ENCODE assay signal across 29 mouse cellular contexts in genomic region chr8:104627065-104627740, GRCm38 (mm10). TPM values are rescaled to one million over a fixed set of nuclear protein-coding genes. Genes with fewer than 3 reads are reported as not detected.
A peak's percentile ranks its signal among the peaks of the same experiment; 100 is the strongest.
DNase-seq lines count a peak whose midpoint lies in the region; ATAC-seq lines count a peak whose summit lies in the region.
"Had no signal": no experiment of that assay in that cellular context is flagged by ENCODE, and none has a peak within 500 bp of the region (broad histone marks: within the 10 kb centered on the region; RNA-seq: fewer than 3 reads in every experiment).

No protein-coding gene starts in this region.

- no peaks in the 10 kb centered on the region for H3K27me3 ChIP-seq in heart, embryonic 12.5 days (replicated peaks)
- no peaks in the 10 kb centered on the region for H3K27me3 ChIP-seq in heart, embryonic 16.5 days (ENCODE audit: control insufficient read depth, insufficient read depth, low read length)

- ATAC-seq in heart, embryonic 12.5 days (ENCODE audit: insufficient number of reproducible peaks, low FRiP score): no peak
- no peak for ATAC-seq in heart, embryonic 16.5 days (replicated peaks; ENCODE audit: extremely low read depth, insufficient read depth, low FRiP score)
- ATAC-seq in monocyte, adult 5-6 weeks (replicated peaks; ENCODE audit: insufficient number of reproducible peaks, low FRiP score, low TSS enrichment, poor library complexity, severe bottlenecking): no peak
- ATAC-seq in megakaryocyte, adult 5-6 weeks (ENCODE audit: poor library complexity, severe bottlenecking): no peak
- ATAC-seq: forebrain, postnatal 0 days had no signal

- no peaks in the 10 kb centered on the region for H3K9me3 ChIP-seq in heart, embryonic 12.5 days (replicated peaks)
- H3K9me3 ChIP-seq in heart, embryonic 16.5 days (replicated peaks; ENCODE audit: control insufficient read depth, low read length): no peaks in the 10 kb centered on the region
- H3K9me3 ChIP-seq: forebrain, embryonic 10.5 days; hindbrain, embryonic 15.5 days; limb, embryonic 10.5 days; liver, embryonic 15.5 days; lung, embryonic 15.5 days; neural tube, embryonic 13.5 days had no signal

- no peak overlapping the region for H3K4me2 ChIP-seq in heart, embryonic 12.5 days
- no peak overlapping the region for H3K4me2 ChIP-seq in heart, embryonic 16.5 days (ENCODE audit: low read depth, low read length)
- H3K4me2 ChIP-seq: hindbrain, embryonic 15.5 days; liver, embryonic 15.5 days; lung, embryonic 15.5 days; neural tube, embryonic 13.5 days had no signal

- 64% methylated on average over 4 of the region's 4 CpGs for WGBS in heart, embryonic 12.5 days
- 52% methylated on average over 4 of the region's 4 CpGs for WGBS in heart, embryonic 16.5 days

- no peak overlapping the region for H3K4me3 ChIP-seq in heart, embryonic 12.5 days
- no peak overlapping the region for H3K4me3 ChIP-seq in heart, embryonic 16.5 days (ENCODE audit: low read length)
- H3K4me3 ChIP-seq: forebrain, embryonic 10.5 days; hindbrain, embryonic 15.5 days; layer of hippocampus, adult 2 months; limb, embryonic 10.5 days; liver, embryonic 15.5 days; lung, embryonic 15.5 days; neural tube, embryonic 13.5 days had no signal

- H3K36me3 ChIP-seq in heart, embryonic 12.5 days: peaks cover 19% of the 10 kb centered on the region
- H3K36me3 ChIP-seq in heart, embryonic 16.5 days (ENCODE audit: control insufficient read depth, insufficient read depth): peaks cover 16% of the 10 kb centered on the region
- H3K36me3 ChIP-seq: forebrain, embryonic 10.5 days; hindbrain, embryonic 15.5 days; limb, embryonic 10.5 days; liver, embryonic 15.5 days; lung, embryonic 15.5 days; neural tube, embryonic 13.5 days had no signal

- no peak for DNase-seq in heart, postnatal 14 days
- peak; percentile 4 for DNase-seq in urinary bladder, adult 2 months (ENCODE audit: low spot score)
- DNase-seq in urinary bladder, adult 18-20 months (ENCODE audit: low spot score in 2 of 2): no peak
- DNase-seq: cerebellum, adult 11 months; cerebellum, postnatal 14 days; forebrain, postnatal 0 days; gastrocnemius, postnatal 14 days; kidney, postnatal 10 days; liver; lung, postnatal 36 days; midbrain, embryonic 14.5 days; thymus, postnatal 14 days had no signal

- H3K4me1 ChIP-seq in heart, embryonic 12.5 days (replicated peaks): peaks cover 48% of the 10 kb centered on the region
- peaks cover 36% of the 10 kb centered on the region for H3K4me1 ChIP-seq in heart, embryonic 16.5 days (ENCODE audit: control insufficient read depth, insufficient read depth, low read length)

- H3K27ac ChIP-seq in heart, embryonic 12.5 days (ENCODE audit: poor library complexity, severe bottlenecking): peak overlapping the region; percentile 95
- H3K27ac ChIP-seq in heart, embryonic 16.5 days (ENCODE audit: low read length): peak overlapping the region; percentile 96
- H3K27ac ChIP-seq: forebrain, embryonic 10.5 days; hindbrain, embryonic 15.5 days; layer of hippocampus, adult 2 months; limb, embryonic 10.5 days; liver, embryonic 15.5 days; lung, embryonic 15.5 days; neural tube, embryonic 13.5 days; stomach, postnatal 0 days had no signal

- H3K9ac ChIP-seq in heart, embryonic 12.5 days: no peak overlapping the region
- peak overlapping the region; percentile 53 for H3K9ac ChIP-seq in heart, embryonic 16.5 days (ENCODE audit: low read length)
- H3K9ac ChIP-seq: forebrain, postnatal 0 days; hindbrain, embryonic 15.5 days; liver, embryonic 15.5 days; lung, embryonic 15.5 days; neural tube, embryonic 13.5 days had no signal

- intact Hi-C loops in heart, postnatal 14 days (cut with DNase I): no loop called here

RNA-seq across cellular contexts. Expression of gene Cdh16, which starts 3.0 kb away (rescaled TPM):
- 16.1 and 18.6 TPM in 2 replicates for polyA plus RNA-seq in heart, embryonic 12.5 days (2016; fragmentation: Nextera tagmentation; extraction: Ambion mirVana)
- total RNA-seq in heart, postnatal 14 days (2021): 1 to 10 TPM; 3.3 to 3.5 TPM
- not detected in 2 replicates for polyA plus RNA-seq in urinary bladder, adult 2 months (2012; rRNA removed)
- polyA plus RNA-seq in heart, embryonic 16.5 days (2015; fragmentation: Nextera tagmentation; extraction: Ambion mirVana): 20.1 and 25.9 TPM in 2 replicates
- total RNA-seq in monocyte, adult 5-6 weeks (2017): not detected in 3 replicates
- total RNA-seq in megakaryocyte, adult 5-6 weeks (2015): not detected in 2 replicates
- total RNA-seq in megakaryocyte, adult 5-6 weeks (2017): not detected in 2 replicates
- total RNA-seq: forebrain, postnatal 0 days; gastrocnemius, postnatal 14 days; hematopoietic stem cell, adult 5-6 weeks; layer of hippocampus, adult 2 months; layer of hippocampus, postnatal 25 days; megakaryocyte-erythroid progenitor cell, adult 5-6 weeks had no signal
- polyA plus RNA-seq: C2C12; embryonic facial prominence, embryonic 11.5 days; forebrain, embryonic 10.5 days; forebrain, postnatal 0 days; hindbrain, embryonic 15.5 days; limb, embryonic 10.5 days; midbrain, embryonic 14.5 days had no signal

RNA-seq across cellular contexts. Expression of gene Rrad, which starts 3.9 kb away (rescaled TPM):
- 299 and 301 TPM in 2 replicates for polyA plus RNA-seq in heart, embryonic 12.5 days (2016; fragmentation: Nextera tagmentation; extraction: Ambion mirVana)
- 100 to 1,000 TPM; 198 to 203 TPM for total RNA-seq in heart, postnatal 14 days (2021)
- 10.3 and 13.4 TPM in 2 replicates for polyA plus RNA-seq in urinary bladder, adult 2 months (2012; rRNA removed)
- 289 and 293 TPM in 2 replicates for polyA plus RNA-seq in heart, embryonic 16.5 days (2015; fragmentation: Nextera tagmentation; extraction: Ambion mirVana)
- 12.6 to 19.0 TPM (median 14.8 TPM) in 3 replicates for total RNA-seq in monocyte, adult 5-6 weeks (2017)
- 0.52 and 2.0 TPM in 2 replicates for total RNA-seq in megakaryocyte, adult 5-6 weeks (2015)
- 0.73 and 1.5 TPM in 2 replicates for total RNA-seq in megakaryocyte, adult 5-6 weeks (2017)

RNA-seq across cellular contexts. Expression of gene Ciao2b, which starts 14.6 kb away (rescaled TPM):
- 187 and 195 TPM in 2 replicates for polyA plus RNA-seq in heart, embryonic 12.5 days (2016; fragmentation: Nextera tagmentation; extraction: Ambion mirVana)
- 10 to 100 TPM; 52.9 to 63.6 TPM for total RNA-seq in heart, postnatal 14 days (2021)
- polyA plus RNA-seq in urinary bladder, adult 2 months (2012; rRNA removed): 53.2 and 69.5 TPM in 2 replicates
- polyA plus RNA-seq in heart, embryonic 16.5 days (2015; fragmentation: Nextera tagmentation; extraction: Ambion mirVana): 171 and 196 TPM in 2 replicates
- total RNA-seq in monocyte, adult 5-6 weeks (2017): 20.6 to 41.4 TPM (median 36.8 TPM) in 3 replicates
- total RNA-seq in megakaryocyte, adult 5-6 weeks (2015): 18.9 and 25.7 TPM in 2 replicates
- total RNA-seq in megakaryocyte, adult 5-6 weeks (2017): 15.1 and 28.2 TPM in 2 replicates

RNA-seq across cellular contexts. Expression of gene Pdp2, which starts 36.0 kb away (rescaled TPM):
- 8.6 and 9.0 TPM in 2 replicates for polyA plus RNA-seq in heart, embryonic 12.5 days (2016; fragmentation: Nextera tagmentation; extraction: Ambion mirVana)
- total RNA-seq in heart, postnatal 14 days (2021): 10 to 100 TPM; 17.0 to 18.2 TPM
- polyA plus RNA-seq in urinary bladder, adult 2 months (2012; rRNA removed): 6.1 and 7.2 TPM in 2 replicates
- polyA plus RNA-seq in heart, embryonic 16.5 days (2015; fragmentation: Nextera tagmentation; extraction: Ambion mirVana): 6.2 and 6.7 TPM in 2 replicates
- 3.4 to 6.1 TPM (median 5.0 TPM) in 3 replicates for total RNA-seq in monocyte, adult 5-6 weeks (2017)
- 6.8 TPM in 2 replicates for total RNA-seq in megakaryocyte, adult 5-6 weeks (2015)
- 6.1 and 6.6 TPM in 2 replicates for total RNA-seq in megakaryocyte, adult 5-6 weeks (2017)
